Mouse (Mus musculus) urinary bladder, adult 2 months (tissue): ENCODE measurements around the gene Srek1ip1. TPM values are rescaled to one million over a fixed set of nuclear protein-coding genes. Genes with fewer than 3 reads are reported as not detected.
A peak's percentile ranks its signal among the peaks of the same experiment; 100 is the strongest.

ENCODE experiments used
- DNase-seq: peaks from one replicate; pipeline ENCODE4 v3.0.0; 2022; ENCODE audit warnings: low spot score
- polyA plus RNA-seq: library from polyadenylated mRNA; depleted of rRNA; stranded (reverse); fragments of >200 nt; gene quantifications from 2 replicates; pipeline ENCODE4 v1.2.3, GENCODE M21; 2012; rRNA removed

The Srek1ip1 gene
- 17.6 and 18.0 TPM in 2 replicates for polyA plus RNA-seq

- DNase-seq, result no peak
These were observed at the start of gene Srek1ip1 for GRCm38 (mm10) chr13:104792184-104792583. TSS of gene Srek1ip1 (plus strand) at chr13:104792484.

- no peak for DNase-seq
These were observed 49.4 kb upstream of the Srek1ip1 start for GRCm38 (mm10) chr13:104742866-104743265.

- no peak for DNase-seq
These were observed 45.3 kb upstream of the Srek1ip1 start for GRCm38 (mm10) chr13:104747032-104747431.

- DNase-seq, result no peak
These were observed 32.9 kb upstream of the Srek1ip1 start for GRCm38 (mm10) chr13:104759381-104759780.

GRCm38 (mm10) chr13:104762401-104762800 is 29.9 kb upstream of the Srek1ip1 start:
- no peak for DNase-seq

- no peak for DNase-seq
These were observed 29.1 kb upstream of the Srek1ip1 start for GRCm38 (mm10) chr13:104763193-104763592.

- DNase-seq, result no peak
These were observed 13.1 kb upstream of the Srek1ip1 start for GRCm38 (mm10) chr13:104779104-104779670.

GRCm38 (mm10) chr13:104787260-104787659 is 5.0 kb upstream of the Srek1ip1 start:
- DNase-seq, result no peak

- DNase-seq, result no peak
These were observed 2.6 kb upstream of the Srek1ip1 start for GRCm38 (mm10) chr13:104789663-104790062.

GRCm38 (mm10) chr13:104794421-104794820 is 2.1 kb downstream of the Srek1ip1 start:
- no peak for DNase-seq

- DNase-seq, result no peak
These were observed 6.8 kb downstream of the Srek1ip1 start for GRCm38 (mm10) chr13:104799067-104799466.

GRCm38 (mm10) chr13:104799566-104800182 is 7.4 kb downstream of the Srek1ip1 start:
- no peak for DNase-seq

- DNase-seq, result no peak
These were observed 13.4 kb downstream of the Srek1ip1 start for GRCm38 (mm10) chr13:104805681-104806080.

- DNase-seq, result no peak
These were observed 24.0 kb downstream of the Srek1ip1 start for GRCm38 (mm10) chr13:104816270-104816634.

GRCm38 (mm10) chr13:104816635-104817571 is 24.6 kb downstream of the Srek1ip1 start, which contains the start of gene Cwc27:
TSS of gene Cwc27 (minus strand) at chr13:104817142.
- peak; percentile 75 for DNase-seq

- no peak for DNase-seq
These were observed 25.4 kb downstream of the Srek1ip1 start for GRCm38 (mm10) chr13:104817696-104818095.

- DNase-seq, result no peak
These were observed 28.9 kb downstream of the Srek1ip1 start for GRCm38 (mm10) chr13:104821192-104821591.

GRCm38 (mm10) chr13:104821908-104822307 is 29.6 kb downstream of the Srek1ip1 start:
- no peak for DNase-seq

GRCm38 (mm10) chr13:104822411-104822838 is 30.1 kb downstream of the Srek1ip1 start:
- no peak for DNase-seq

- DNase-seq, result no peak
These were observed 33.2 kb downstream of the Srek1ip1 start for GRCm38 (mm10) chr13:104825470-104825869.

- no peak for DNase-seq
These were observed 40.5 kb downstream of the Srek1ip1 start for GRCm38 (mm10) chr13:104832811-104833210.

- no peak for DNase-seq
These were observed 45.3 kb downstream of the Srek1ip1 start for GRCm38 (mm10) chr13:104837628-104838027.
